Mouse (Mus musculus) sigmoid colon, adult 10 weeks (tissue): Measurements from ENCODE around the gene Sgip1. TPM values are rescaled to one million over a fixed set of nuclear protein-coding genes. Genes with fewer than 3 reads are reported as not detected.

ENCODE experiments used
- polyA plus RNA-seq: library from polyadenylated mRNA; stranded (reverse); fragments of 350-450 nt; fragmentation: Illumina TruSeq; extraction: RNeasy Lipid Tissue Mini Kit (QIAGEN cat#74804); gene quantifications from one replicate; pipeline ENCODE4 v1.2.3, GENCODE M21; 2014; ENCODE audit warnings: low read depth, low replicate concordance

The Sgip1 gene
- 6.1 TPM for polyA plus RNA-seq

GRCm38 (mm10) chr4:102741287-102741686 lies at the start of gene Sgip1:
Sgip1 (plus strand) TSS chr4:102741297.

GRCm38 (mm10) chr4:102978440-102978839 lies 237.3 kb downstream of the Sgip1 start, which contains the start of gene Tctex1d1:
Tctex1d1 (plus strand) TSS chr4:102978606.

Other genes with a start within 250 kb of the Sgip1 start
- gene Tctex1d1, start 237.3 kb downstream of the Sgip1 start, polyA plus RNA-seq = 1.5 TPM